Mouse (Mus musculus) MEL (cell line): ENCODE measurements around the gene Hbp1. TPM values are rescaled to one million over a fixed set of nuclear protein-coding genes. Genes with fewer than 3 reads are reported as not detected.
A peak's percentile ranks its signal among the peaks of the same experiment; 100 is the strongest.

Source experiments
- DNase-seq: peaks from one replicate; pipeline ENCODE4 v3.0.0; 2011; ENCODE audit warnings: low read depth, low spot score
- H3K27ac ChIP-seq: 2 replicates; pipeline ENCODE4 v1.5.1; 2012; ENCODE audit warnings: low read depth, mild to moderate bottlenecking, control low read depth, low read length, moderate library complexity; ENCODE audit not compliant: control insufficient read depth
- H3K27me3 ChIP-seq, 2 experiments: fragments of 150-350 bp in 1 of 2; sonication (generic) in 1 of 2; 2 replicates each; pipeline ENCODE4 v1.6.1; 2012; ENCODE audit warnings: low read length in 2 of 2, mild to moderate bottlenecking in 2 of 2, improper control_type of control experiment in 1 of 2, moderate library complexity in 1 of 2; ENCODE audit not compliant: insufficient read depth in 2 of 2, control insufficient read depth in 1 of 2
- H3K36me3 ChIP-seq, 2 experiments: 2 replicates each; pipeline ENCODE4 v1.6.1; 2012 to 2014; ENCODE audit warnings: low read length in 2 of 2, improper control_type of control experiment in 1 of 2, inconsistent platforms in 1 of 2, mild to moderate bottlenecking in 1 of 2; ENCODE audit not compliant: insufficient read depth in 2 of 2, control insufficient read depth in 1 of 2
- H3K4me1 ChIP-seq, 2 experiments: fragments of 150-350 bp in 1 of 2; sonication (generic) in 1 of 2; 2 replicates each; pipeline ENCODE4 v1.6.1; 2012; ENCODE audit warnings: low read length in 2 of 2, improper control_type of control experiment in 1 of 2, mild to moderate bottlenecking in 1 of 2; ENCODE audit not compliant: insufficient read depth in 2 of 2, control insufficient read depth in 1 of 2
- H3K4me3 ChIP-seq, 2 experiments: fragments of 150-350 bp in 1 of 2; sonication (generic) in 1 of 2; 2 replicates each; pipeline ENCODE4 v1.5.1; 2012; ENCODE audit warnings: low read depth in 2 of 2, low read length in 2 of 2, mild to moderate bottlenecking in 2 of 2, moderate library complexity in 2 of 2, control low read depth in 1 of 2, improper control_type of control experiment in 1 of 2; ENCODE audit not compliant: control insufficient read depth in 1 of 2, insufficient read depth in 1 of 2
- H3K79me2 ChIP-seq: 2 replicates; pipeline ENCODE4 v1.6.1; 2012; ENCODE audit warnings: mild to moderate bottlenecking, low read length, moderate library complexity; ENCODE audit not compliant: control insufficient read depth, poor library complexity, insufficient read depth
- H3K9ac ChIP-seq: 2 replicates; pipeline ENCODE4 v1.6.1; 2012; ENCODE audit warnings: low read depth, mild to moderate bottlenecking, control low read depth, low read length, moderate library complexity; ENCODE audit not compliant: control insufficient read depth, poor library complexity, severe bottlenecking
- H3K9me3 ChIP-seq: fragments of 150-350 bp; sonication (generic); replicated peaks from 2 replicates; pipeline ENCODE4 v1.6.1; 2012; ENCODE audit warnings: mild to moderate bottlenecking, low read length, improper control_type of control experiment, moderate library complexity; ENCODE audit not compliant: insufficient read depth
- BHLHE40 ChIP-seq: IDR thresholded peaks from 2 replicates; pipeline ENCODE4 v1.6.1; 2012; ENCODE audit warnings: low read depth, mild to moderate bottlenecking, inconsistent platforms, low read length, improper control_type of control experiment, borderline replicate concordance
- CHD2 ChIP-seq: IDR thresholded peaks from 2 replicates; pipeline ENCODE4 v1.6.1; 2011; ENCODE audit warnings: low read length, improper control_type of control experiment
- ELF1 ChIP-seq: IDR thresholded peaks from 2 replicates; pipeline ENCODE4 v1.6.1; 2014; ENCODE audit warnings: low read depth, mild to moderate bottlenecking, inconsistent platforms, low read length, improper control_type of control experiment, moderate library complexity
- GABPA ChIP-seq: IDR thresholded peaks from 2 replicates; pipeline ENCODE4 v1.6.1; 2012; ENCODE audit warnings: low read depth, mild to moderate bottlenecking, inconsistent platforms, low read length, improper control_type of control experiment, moderate library complexity
- GATA1 ChIP-seq: IDR thresholded peaks from 2 replicates; pipeline ENCODE4 v1.6.1; 2011; ENCODE audit warnings: low read depth, low read length, improper control_type of control experiment
- HCFC1 ChIP-seq: IDR thresholded peaks from 2 replicates; pipeline ENCODE4 v1.6.1; 2012; ENCODE audit warnings: low read depth, mild to moderate bottlenecking, inconsistent platforms, low read length, improper control_type of control experiment, moderate library complexity
- KAT2A ChIP-seq: conservative IDR thresholded peaks from 2 replicates; pipeline ENCODE4 v1.6.1; 2012; ENCODE audit warnings: low read depth, low read length, improper control_type of control experiment, inconsistent platforms
- MAX ChIP-seq: IDR thresholded peaks from 2 replicates; pipeline ENCODE4 v1.6.1; 2011; ENCODE audit warnings: low read length, improper control_type of control experiment
- MAZ ChIP-seq: IDR thresholded peaks from 2 replicates; pipeline ENCODE4 v1.6.1; 2012; ENCODE audit warnings: low read depth, mild to moderate bottlenecking, inconsistent platforms, low read length, improper control_type of control experiment
- MXI1 ChIP-seq: IDR thresholded peaks from 2 replicates; pipeline ENCODE4 v1.6.1; 2011; ENCODE audit warnings: mild to moderate bottlenecking, low read depth, low read length, improper control_type of control experiment
- MYB ChIP-seq: IDR thresholded peaks from 2 replicates; pipeline ENCODE4 v1.6.1; 2011; ENCODE audit warnings: mild to moderate bottlenecking, low read depth, low read length, improper control_type of control experiment
- MYC ChIP-seq: IDR thresholded peaks from 2 replicates; pipeline ENCODE4 v1.6.1; 2011; ENCODE audit warnings: low read depth, mild to moderate bottlenecking, low read length, improper control_type of control experiment, moderate library complexity
- NELFE ChIP-seq: IDR thresholded peaks from 2 replicates; pipeline ENCODE4 v1.6.1; 2011; ENCODE audit warnings: low read depth, low read length, improper control_type of control experiment
- NRF1 ChIP-seq: IDR thresholded peaks from 2 replicates; pipeline ENCODE4 v1.6.1; 2014; ENCODE audit warnings: low read depth, mild to moderate bottlenecking, inconsistent platforms, low read length, improper control_type of control experiment, moderate library complexity; ENCODE audit not compliant: poor library complexity, insufficient read depth, severe bottlenecking
- POLR2A ChIP-seq, 2 experiments: IDR thresholded peaks; 2 replicates each; pipeline ENCODE4 v1.6.1; 2011 to 2012; ENCODE audit warnings: low read length in 2 of 2, mild to moderate bottlenecking in 2 of 2, control low read depth in 1 of 2, improper control_type of control experiment in 1 of 2, low read depth in 1 of 2, moderate library complexity in 1 of 2; ENCODE audit not compliant: control insufficient read depth in 1 of 2, insufficient read depth in 1 of 2, poor library complexity in 1 of 2
- POLR2AphosphoS2 ChIP-seq: IDR thresholded peaks from 2 replicates; pipeline ENCODE4 v1.6.1; 2011; ENCODE audit warnings: low read length, improper control_type of control experiment
- POLR2AphosphoS5 ChIP-seq: IDR thresholded peaks from 2 replicates; pipeline ENCODE4 v1.6.1; 2012; ENCODE audit warnings: low read depth, borderline replicate concordance, mild to moderate bottlenecking, inconsistent platforms, low read length, moderate library complexity, mixed read lengths
- RCOR1 ChIP-seq: IDR thresholded peaks from 2 replicates; pipeline ENCODE4 v1.6.1; 2012; ENCODE audit warnings: low read depth, mild to moderate bottlenecking, inconsistent platforms, low read length, improper control_type of control experiment
- SIN3A ChIP-seq: IDR thresholded peaks from 2 replicates; pipeline ENCODE4 v1.6.1; 2012; ENCODE audit warnings: low read length, improper control_type of control experiment, inconsistent platforms
- TAL1 ChIP-seq: IDR thresholded peaks from 2 replicates; pipeline ENCODE4 v1.6.1; 2012; ENCODE audit warnings: mild to moderate bottlenecking, inconsistent platforms, low read length, moderate library complexity, mixed read lengths
- TBP ChIP-seq: IDR thresholded peaks from 2 replicates; pipeline ENCODE4 v1.8.0; 2011; ENCODE audit warnings: low read depth, low read length, improper control_type of control experiment
- USF1 ChIP-seq: IDR thresholded peaks from 2 replicates; pipeline ENCODE4 v1.6.1; 2014; ENCODE audit warnings: low read depth, mild to moderate bottlenecking, inconsistent platforms, low read length, improper control_type of control experiment, moderate library complexity
- USF2 ChIP-seq, 2 experiments: IDR thresholded peaks; 2 replicates each; pipeline ENCODE4 v1.6.1; 2011 to 2012; ENCODE audit warnings: improper control_type of control experiment in 2 of 2, low read length in 2 of 2, borderline replicate concordance in 1 of 2, inconsistent platforms in 1 of 2, low read depth in 1 of 2, mild to moderate bottlenecking in 1 of 2; ENCODE audit not compliant: insufficient read depth in 1 of 2
- ZKSCAN1 ChIP-seq: IDR thresholded peaks from 2 replicates; pipeline ENCODE4 v1.6.1; 2012; ENCODE audit warnings: low read depth, mild to moderate bottlenecking, inconsistent platforms, low read length, improper control_type of control experiment, moderate library complexity
- ZMIZ1 ChIP-seq: IDR thresholded peaks from 2 replicates; pipeline ENCODE4 v1.6.1; 2012; ENCODE audit warnings: low read depth, mild to moderate bottlenecking, inconsistent platforms, low read length, improper control_type of control experiment, moderate library complexity
- polyA plus RNA-seq, 2 experiments: library from polyadenylated mRNA; stranded (reverse) in 1 of 2; unstranded in 1 of 2; fragments of >175 nt in 1 of 2; fragments of >200 nt in 1 of 2; gene quantifications; 2 replicates each; pipeline versions ENCODE4 v1.2.1 to v1.2.4; 2012; ENCODE audit warnings: low replicate concordance in 2 of 2, low read depth in 1 of 2; ENCODE audit not compliant: insufficient read length in 2 of 2, insufficient read depth in 1 of 2, missing spikeins in 1 of 2
- total RNA-seq: library from RNA; depleted of rRNA; stranded (reverse); fragments of 300-350 nt; gene quantifications from 2 replicates; pipeline ENCODE4 v1.2.3, GENCODE M21; 2012; rRNA removed

The Hbp1 gene
- 4.3 and 7.2 TPM in 2 replicates for total RNA-seq
- polyA plus RNA-seq: 1 to 10 TPM in 1 of 2 experiments, not detected in 1; 8.8 TPM

DNA sequence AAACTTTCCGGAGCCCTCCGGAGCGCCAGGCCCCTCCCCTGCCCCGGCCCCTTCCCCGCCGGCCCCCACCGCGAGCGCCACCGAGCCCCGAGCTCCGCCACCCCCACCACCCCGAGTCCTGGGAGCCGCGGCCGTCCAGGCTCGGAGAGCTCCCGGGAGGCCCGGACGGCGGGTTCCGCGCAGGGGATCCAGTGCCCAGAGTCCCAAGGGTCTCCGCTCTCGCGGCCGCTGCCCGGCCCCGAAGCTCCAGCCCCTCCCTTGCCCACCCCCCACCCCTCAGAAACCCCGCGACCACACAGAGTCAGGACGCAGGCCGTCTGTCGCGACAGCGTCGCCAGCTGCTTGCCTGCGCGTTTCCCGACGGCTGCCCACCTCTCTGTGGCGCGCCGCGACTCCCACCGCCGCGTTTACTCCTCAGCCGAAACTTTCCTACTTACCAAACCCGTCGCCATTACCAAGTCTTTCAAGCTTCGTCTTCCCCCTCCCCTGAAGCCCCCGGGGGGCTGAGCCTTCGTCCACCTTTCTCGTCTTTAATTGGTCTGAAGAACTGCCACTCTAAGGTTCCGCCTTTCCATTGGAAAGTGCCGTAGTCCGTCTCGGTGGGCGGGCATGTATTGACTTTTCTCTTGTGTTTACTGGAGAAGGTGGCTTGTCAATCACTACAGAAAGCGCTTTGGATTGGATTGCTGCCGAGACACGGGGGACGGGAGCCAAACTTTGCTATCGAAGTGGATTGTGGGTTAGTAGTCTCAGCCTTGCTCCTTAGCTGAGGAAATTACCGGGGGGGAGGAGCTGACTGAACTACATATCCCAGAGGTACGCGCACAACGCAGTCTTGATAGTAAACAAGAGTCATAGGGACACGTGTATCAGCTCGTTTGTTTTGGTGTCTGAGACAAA, at the start of gene Hbp1:
TSS of gene Hbp1 (minus strand) at position 777 of the 900 bp plus-strand sequence.
- Histone ChIP-seq H3K4me3 (peak within 1 kb of the TSS; percentile 80 to 89), H3K27me3 (no peaks in the 10 kb centered on the region), H3K27ac (peak within 1 kb of the TSS; percentile 83), H3K9me3 (no peaks in the 10 kb centered on the region), H3K9ac (peak within 1 kb of the TSS; percentile 83), H3K4me1 (peaks cover 0 to 3% of the 10 kb centered on the region in 2 experiments; a peak in 2 of 4 replicates), H3K79me2 (peaks cover 9% of the 10 kb centered on the region; the same call in 1 of the 2 replicates), H3K36me3 (peaks cover 0 to 15% of the 10 kb centered on the region in 2 experiments; a peak in 2 of 4 replicates)
- TF ChIP-seq SIN3A: peak; percentile 100
- TF ChIP-seq KAT2A: peak; percentile 90
- TF ChIP-seq GATA1: peak; percentile 43; the same call in 1 of the 2 replicates
- TF ChIP-seq USF2 (IDR thresholded peaks at IDR 0.05; ENCODE audit: borderline replicate concordance in 1 of 2, insufficient read depth in 1 of 2, low read depth in 1 of 2, low read length in 2 of 2): no peak
- TF ChIP-seq NELFE: no peak
- TF ChIP-seq MYB: no peak
- TF ChIP-seq POLR2AphosphoS5: no peak
- TF ChIP-seq TAL1: no peak
- peak; percentile 99 for TF ChIP-seq MXI1
- no peak for TF ChIP-seq RCOR1
- TF ChIP-seq ZMIZ1: no peak
- no peak for TF ChIP-seq ZKSCAN1
- peak; percentile 92 for TF ChIP-seq CHD2
- 0 out of 2 replicates have a peak, but pooled peaks have one; percentile 43 for TF ChIP-seq MYC
- TF ChIP-seq HCFC1: peak; percentile 98
- no peak for TF ChIP-seq GABPA
- peak; percentile 48; the same call in 1 of the 2 replicates for TF ChIP-seq ELF1
- peak in 1 of 2 experiments; percentile 43; a peak in 1 of 4 replicates for TF ChIP-seq POLR2A (IDR thresholded peaks at IDR 0.05; ENCODE audit: control insufficient read depth in 1 of 2, insufficient read depth in 1 of 2, low read depth in 1 of 2, low read length in 2 of 2, poor library complexity in 1 of 2)
- TF ChIP-seq TBP: peak; percentile 28; the same call in 1 of the 2 replicates
- peak; percentile 41; the same call in 1 of the 2 replicates for TF ChIP-seq NRF1
- peak; percentile 90 for TF ChIP-seq MAZ
- TF ChIP-seq USF1: peak; percentile 75
- TF ChIP-seq POLR2AphosphoS2: peak; percentile 40; the same call in 1 of the 2 replicates
- TF ChIP-seq BHLHE40: no peak
- TF ChIP-seq MAX: peak; percentile 100
- peak; percentile 100 for DNase-seq
